Mouse (Mus musculus) lung, postnatal 36 days (tissue): ENCODE results near the gene Cemip2.
A peak's percentile ranks its signal among the peaks of the same experiment; 100 is the strongest.

Experiments
- DNase-seq: peaks from one replicate; pipeline ENCODE4 v3.0.0; 2022; ENCODE audit warnings: mixed read lengths

Cemip2 gene

GRCm38 (mm10) chr19:21778147-21778917 lies at the start of gene Cemip2:
Gene Cemip2 (plus strand): TSS chr19:21778342.
- DNase-seq, result peak; percentile 97

GRCm38 (mm10) chr19:21728342-21728741 lies 49.8 kb upstream of the Cemip2 start:
- DNase-seq, result no peak

- no peak for DNase-seq
These were observed 46.3 kb upstream of the Cemip2 start for GRCm38 (mm10) chr19:21731887-21732286.

DNA sequence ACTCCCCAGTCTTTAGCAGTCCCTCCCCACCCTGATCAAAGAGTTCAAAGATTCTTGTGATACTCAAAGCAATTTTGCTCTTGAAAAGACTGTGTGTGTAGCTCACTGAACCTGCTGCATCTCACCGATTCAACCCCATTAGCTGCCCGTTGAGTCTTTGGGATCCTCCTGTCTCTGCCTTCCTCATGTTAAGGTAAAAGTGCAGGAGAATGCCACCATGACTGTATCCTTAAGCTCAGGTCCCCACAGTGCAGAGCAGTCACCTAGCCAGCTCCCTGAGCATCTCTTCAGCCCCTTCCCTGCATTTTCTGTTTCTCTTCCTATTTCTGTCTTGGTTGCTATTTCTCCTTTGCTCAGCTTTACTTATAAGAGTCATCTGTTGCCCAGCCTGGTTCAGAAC lies 45.0 kb upstream of the Cemip2 start:
- no peak for DNase-seq

GRCm38 (mm10) chr19:21734112-21734511 lies 44.0 kb upstream of the Cemip2 start:
- DNase-seq, result peak; percentile 73

GRCm38 (mm10) chr19:21737446-21737845 lies 40.7 kb upstream of the Cemip2 start:
- peak; percentile 72 for DNase-seq

GRCm38 (mm10) chr19:21737881-21738590 lies 40.1 kb upstream of the Cemip2 start:
- peak; percentile 32 for DNase-seq

- DNase-seq, result no peak
These were observed 39.4 kb upstream of the Cemip2 start for GRCm38 (mm10) chr19:21738591-21739280.

DNA sequence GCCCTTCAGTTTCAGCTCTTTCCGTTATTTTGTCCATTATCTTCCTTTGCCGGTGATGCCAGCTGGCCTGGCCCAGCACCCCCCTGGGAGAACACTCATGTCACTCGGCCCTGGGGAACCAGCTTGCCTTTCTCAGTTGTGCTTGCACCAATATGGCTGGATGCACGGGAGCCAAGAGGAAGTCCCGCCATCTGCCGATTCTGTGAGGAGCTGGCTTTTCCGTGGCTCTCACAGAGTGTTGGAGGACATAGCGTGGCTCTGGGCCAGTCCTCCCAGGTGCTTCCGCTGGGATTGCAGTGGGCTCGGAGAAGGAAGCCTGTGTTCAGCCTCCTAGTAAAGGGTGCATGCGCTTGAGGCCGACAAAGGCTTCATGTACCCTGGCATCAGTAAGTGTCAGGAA lies 36.0 kb upstream of the Cemip2 start:
- DNase-seq, result no peak

GRCm38 (mm10) chr19:21745586-21745985 lies 32.6 kb upstream of the Cemip2 start:
- no peak for DNase-seq

- peak; percentile 78 for DNase-seq
These were observed 30.8 kb upstream of the Cemip2 start for GRCm38 (mm10) chr19:21747356-21747755.

GRCm38 (mm10) chr19:21750154-21750553 lies 28.0 kb upstream of the Cemip2 start:
- DNase-seq, result no peak

- no peak for DNase-seq
These were observed 16.5 kb upstream of the Cemip2 start for GRCm38 (mm10) chr19:21761676-21762075.

GRCm38 (mm10) chr19:21764013-21764412 lies 14.1 kb upstream of the Cemip2 start:
- peak; percentile 21 for DNase-seq

- DNase-seq, result no peak
These were observed 13.4 kb upstream of the Cemip2 start for GRCm38 (mm10) chr19:21764738-21765137.

GRCm38 (mm10) chr19:21767500-21768045 lies 10.6 kb upstream of the Cemip2 start:
- no peak for DNase-seq

- no peak for DNase-seq
These were observed 8.3 kb upstream of the Cemip2 start for GRCm38 (mm10) chr19:21769796-21770195.

- DNase-seq, result no peak
These were observed 6.6 kb upstream of the Cemip2 start for GRCm38 (mm10) chr19:21771586-21771985.

DNA sequence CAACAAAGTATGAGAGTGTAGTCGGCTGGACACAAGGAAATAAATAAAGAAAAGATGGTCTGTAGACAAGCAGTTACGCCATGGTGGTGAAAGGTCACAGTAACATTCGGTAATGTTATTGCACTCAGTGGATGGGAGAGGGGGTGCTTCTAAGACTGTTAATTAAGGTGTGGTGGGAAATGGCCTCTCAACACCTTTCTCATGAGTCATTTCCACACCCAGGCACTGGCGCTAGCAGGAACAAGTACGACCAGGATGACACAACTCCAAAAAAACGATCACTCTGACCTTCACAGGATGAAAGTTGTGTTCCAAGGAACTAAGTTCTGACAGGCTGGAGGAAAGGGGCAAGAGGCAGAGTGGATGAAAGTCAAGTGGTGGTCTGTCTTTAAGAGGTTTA lies 4.5 kb upstream of the Cemip2 start:
- no peak for DNase-seq

- no peak for DNase-seq
These were observed 2.5 kb upstream of the Cemip2 start for GRCm38 (mm10) chr19:21775629-21776028.

GRCm38 (mm10) chr19:21776671-21777070 lies 1.5 kb upstream of the Cemip2 start:
- DNase-seq, result no peak

- DNase-seq, result peak; percentile 81
These were observed 891 bp upstream of the Cemip2 start for GRCm38 (mm10) chr19:21777171-21777731.

DNA sequence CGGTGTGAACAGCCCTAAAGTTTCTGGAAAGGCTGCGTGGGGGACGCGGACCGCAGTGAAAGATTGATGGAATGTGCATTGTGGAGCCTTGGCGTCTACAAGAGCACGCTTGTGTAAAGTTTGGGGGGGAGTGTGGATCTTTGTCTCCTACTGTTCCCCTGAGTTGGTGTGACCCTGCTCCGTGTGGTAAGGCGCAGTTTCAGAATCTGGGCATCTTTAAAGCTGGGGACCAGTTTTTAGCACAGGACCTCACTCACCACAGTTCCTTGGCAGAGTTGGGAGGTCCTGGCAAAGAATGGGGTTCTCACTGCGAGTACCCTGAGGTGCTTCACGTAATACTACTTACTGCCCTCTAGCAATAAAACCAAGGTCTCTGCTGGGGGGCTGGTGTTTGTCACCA lies 964 bp downstream of the Cemip2 start:
- DNase-seq, result no peak
